Mouse (Mus musculus): ENCODE measurements at regions not wholly inside any gene's neighbourhood (a gene's known extent, or its start where the extent isn't known, plus 50 kb on each side); places are given as distances from the start of the nearest gene placed in this dataset.

GRCm38 (mm10) chr15:62095198-62095597, 1172.4 kb upstream of the A1bg start:
- Histone ChIP-seq H3K9me3 (replicated peaks; ENCODE audit: insufficient read depth, low read length) (no peaks in the 10 kb centered on the region), H3K27me3 (ENCODE audit: control insufficient read depth in 1 of 2, insufficient read depth in 2 of 2, low read length in 2 of 2) (no peaks in the 10 kb centered on the region), H3K27ac (ENCODE audit: control insufficient read depth, low read depth, low read length) (no peak overlapping the region), H3K4me1 (ENCODE audit: control insufficient read depth in 1 of 2, insufficient read depth in 2 of 2, low read length in 2 of 2) (no peaks in the 10 kb centered on the region), H3K4me3 (ENCODE audit: control insufficient read depth in 1 of 2, insufficient read depth in 1 of 2, low read depth in 2 of 2, low read length in 2 of 2) (no peak overlapping the region), H3K9ac (ENCODE audit: control insufficient read depth, low read depth, low read length, poor library complexity, severe bottlenecking) (no peak overlapping the region), H3K36me3 (ENCODE audit: control insufficient read depth in 1 of 2, insufficient read depth in 2 of 2, low read length in 2 of 2) (peaks cover 0 to 4% of the 10 kb centered on the region in 2 experiments; a peak in 2 of 4 replicates), H3K79me2 (ENCODE audit: control insufficient read depth, insufficient read depth, low read length, poor library complexity) (peaks cover 42% of the 10 kb centered on the region)
- no peak for DNase-seq (ENCODE audit: low read depth, low spot score)
- no peak for TF ChIP-seq ZNF384 (IDR thresholded peaks at IDR 0.05; ENCODE audit: low read depth, low read length)
- no peak for TF ChIP-seq NELFE (IDR thresholded peaks at IDR 0.05; ENCODE audit: low read depth, low read length)
- no peak for TF ChIP-seq MAX (IDR thresholded peaks at IDR 0.05; ENCODE audit: low read length)
- TF ChIP-seq MAFK (IDR thresholded peaks at IDR 0.05; ENCODE audit: borderline replicate concordance, low read depth, low read length): no peak
- TF ChIP-seq UBTF (IDR thresholded peaks at IDR 0.05; ENCODE audit: borderline replicate concordance, insufficient read depth, low read depth, low read length): no peak
- no peak for TF ChIP-seq ZMIZ1 (IDR thresholded peaks at IDR 0.05; ENCODE audit: low read depth, low read length)
- no peak for TF ChIP-seq CHD1 (IDR thresholded peaks at IDR 0.05; ENCODE audit: low read depth, low read length)
- TF ChIP-seq GATA1 (IDR thresholded peaks at IDR 0.05; ENCODE audit: low read depth, low read length): no peak
- no peak for TF ChIP-seq KAT2A (conservative IDR thresholded peaks at IDR 0.05; ENCODE audit: low read depth, low read length)

DNA sequence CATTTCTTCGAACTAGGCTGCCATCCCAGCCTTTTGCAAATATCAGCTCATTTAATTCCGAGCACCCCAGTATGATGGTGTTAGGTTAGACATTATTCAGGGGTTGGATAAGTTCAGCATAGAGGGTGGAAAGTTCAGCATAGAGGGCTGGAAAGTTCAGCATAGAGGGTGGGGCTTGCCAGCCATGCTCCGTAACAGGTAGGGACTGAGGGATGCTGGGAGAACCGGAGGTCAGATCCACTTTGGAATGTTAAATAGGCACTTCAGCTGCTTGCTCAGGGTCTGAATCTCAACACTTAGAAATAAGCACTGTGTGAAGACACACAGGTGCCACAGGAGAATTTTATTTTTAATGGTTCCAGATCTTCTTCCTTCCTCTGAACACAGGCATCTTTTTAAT, 1170.9 kb upstream of the A1bg start:
- no peaks in the 10 kb centered on the region for H3K27me3 ChIP-seq (ENCODE audit: control insufficient read depth in 1 of 2, insufficient read depth in 2 of 2, low read length in 2 of 2)
- no peaks in the 10 kb centered on the region for H3K9me3 ChIP-seq (replicated peaks; ENCODE audit: insufficient read depth, low read length)
- H3K4me1 ChIP-seq (ENCODE audit: control insufficient read depth in 1 of 2, insufficient read depth in 2 of 2, low read length in 2 of 2): no peaks in the 10 kb centered on the region
- TF ChIP-seq USF1 (IDR thresholded peaks at IDR 0.05; ENCODE audit: low read depth, low read length) (no peak), RCOR1 (IDR thresholded peaks at IDR 0.05; ENCODE audit: low read depth, low read length) (no peak), TBP (IDR thresholded peaks at IDR 0.05; ENCODE audit: low read depth, low read length) (no peak), USF2 (IDR thresholded peaks at IDR 0.05; ENCODE audit: borderline replicate concordance in 1 of 2, insufficient read depth in 1 of 2, low read depth in 1 of 2, low read length in 2 of 2) (no peak), RAD21 (IDR thresholded peaks at IDR 0.05; ENCODE audit: low read depth, low read length) (no peak)
- H3K4me3 ChIP-seq (ENCODE audit: control insufficient read depth in 1 of 2, insufficient read depth in 1 of 2, low read depth in 2 of 2, low read length in 2 of 2): no peak overlapping the region
- peaks cover 0 to 5% of the 10 kb centered on the region in 2 experiments; a peak in 2 of 4 replicates for H3K36me3 ChIP-seq (ENCODE audit: control insufficient read depth in 1 of 2, insufficient read depth in 2 of 2, low read length in 2 of 2)
- H3K9ac ChIP-seq (ENCODE audit: control insufficient read depth, low read depth, low read length, poor library complexity, severe bottlenecking): no peak overlapping the region
- DNase-seq (ENCODE audit: low read depth, low spot score): no peak
- peaks cover 45% of the 10 kb centered on the region for H3K79me2 ChIP-seq (ENCODE audit: control insufficient read depth, insufficient read depth, low read length, poor library complexity)
- no peak overlapping the region for H3K27ac ChIP-seq (ENCODE audit: control insufficient read depth, low read depth, low read length)

GRCm38 (mm10) chr15:62092671-62093185, 1169.9 kb upstream of the A1bg start:
- H3K36me3 ChIP-seq (ENCODE audit: control insufficient read depth in 1 of 2, insufficient read depth in 2 of 2, low read length in 2 of 2): peaks cover 0 to 1% of the 10 kb centered on the region in 2 experiments; a peak in 2 of 4 replicates
- DNase-seq (ENCODE audit: low read depth, low spot score): no peak
- H3K27ac ChIP-seq (ENCODE audit: control insufficient read depth, low read depth, low read length): no peak overlapping the region
- H3K9me3 ChIP-seq (replicated peaks; ENCODE audit: insufficient read depth, low read length): no peaks in the 10 kb centered on the region
- TF ChIP-seq MAFK (IDR thresholded peaks at IDR 0.05; ENCODE audit: borderline replicate concordance, low read depth, low read length) (peak; percentile 28; the same call in 1 of the 2 replicates), CHD2 (IDR thresholded peaks at IDR 0.05; ENCODE audit: low read length) (no peak)
- H3K4me1 ChIP-seq (ENCODE audit: control insufficient read depth in 1 of 2, insufficient read depth in 2 of 2, low read length in 2 of 2): no peaks in the 10 kb centered on the region
- H3K27me3 ChIP-seq (ENCODE audit: control insufficient read depth in 1 of 2, insufficient read depth in 2 of 2, low read length in 2 of 2): no peaks in the 10 kb centered on the region
- no peak overlapping the region for H3K4me3 ChIP-seq (ENCODE audit: control insufficient read depth in 1 of 2, insufficient read depth in 1 of 2, low read depth in 2 of 2, low read length in 2 of 2)
- H3K79me2 ChIP-seq (ENCODE audit: control insufficient read depth, insufficient read depth, low read length, poor library complexity): peaks cover 47% of the 10 kb centered on the region
- no peak overlapping the region for H3K9ac ChIP-seq (ENCODE audit: control insufficient read depth, low read depth, low read length, poor library complexity, severe bottlenecking)
